Mouse (Mus musculus): ENCODE results near the gene Ly6g5b. TPM values are rescaled to one million over a fixed set of nuclear protein-coding genes. Genes with fewer than 3 reads are reported as not detected.

Ly6g5b gene
- polyA plus RNA-seq, 1 experiment from 2014 or later = 0.70 TPM

- Histone ChIP-seq H3K27ac (replicated peaks; ENCODE audit: low read depth, low read length) (0 out of 2 replicates have a peak overlapping the region, but pooled peaks have one; percentile 15), H3K36me3 (ENCODE audit: control insufficient read depth, insufficient read depth, low read length) (peaks cover 98% of the 10 kb centered on the region), H3K27me3 (replicated peaks; ENCODE audit: control insufficient read depth, insufficient read depth, low read length) (no peaks in the 10 kb centered on the region), H3K9ac (ENCODE audit: low read depth, low read length) (no peak overlapping the region), H3K4me2 (ENCODE audit: low read depth, low read length) (no peak overlapping the region), H3K9me3 (ENCODE audit: control insufficient read depth, low read length) (no peaks in the 10 kb centered on the region), H3K4me3 (ENCODE audit: low read depth, low read length) (no peak overlapping the region), H3K4me1 (ENCODE audit: control insufficient read depth, insufficient read depth, low read length) (no peaks in the 10 kb centered on the region)
- WGBS = 73% methylated on average over 5 of the region's 5 CpGs
- no peak for DNase-seq (ENCODE audit: low spot score)
- no peak for ATAC-seq (ENCODE audit: low read depth)
Measured at GRCm38 (mm10) chr17:35147922-35148639, 32.9 kb upstream of the Ly6g5b start.

GRCm38 (mm10) chr17:35147348-35147747, 32.1 kb upstream of the Ly6g5b start:
- WGBS = 47% methylated on average over 3 of the region's 3 CpGs
- ATAC-seq (ENCODE audit: low read depth) = no peak
- Histone ChIP-seq H3K36me3 (ENCODE audit: control insufficient read depth, insufficient read depth, low read length) (peaks cover 98% of the 10 kb centered on the region), H3K27ac (replicated peaks; ENCODE audit: low read depth, low read length) (no peak overlapping the region), H3K4me1 (ENCODE audit: control insufficient read depth, insufficient read depth, low read length) (no peaks in the 10 kb centered on the region), H3K4me2 (ENCODE audit: low read depth, low read length) (no peak overlapping the region), H3K9ac (ENCODE audit: low read depth, low read length) (no peak overlapping the region), H3K9me3 (ENCODE audit: control insufficient read depth, low read length) (no peaks in the 10 kb centered on the region), H3K4me3 (ENCODE audit: low read depth, low read length) (no peak overlapping the region), H3K27me3 (replicated peaks; ENCODE audit: control insufficient read depth, insufficient read depth, low read length) (no peaks in the 10 kb centered on the region)
- no peak for DNase-seq (ENCODE audit: low spot score)

GRCm38 (mm10) chr17:35146139-35146538, 30.9 kb upstream of the Ly6g5b start:
- Histone ChIP-seq H3K4me1 (ENCODE audit: control insufficient read depth, insufficient read depth, low read length) (no peaks in the 10 kb centered on the region), H3K9me3 (ENCODE audit: control insufficient read depth, low read length) (no peaks in the 10 kb centered on the region), H3K27ac (replicated peaks; ENCODE audit: low read depth, low read length) (no peak overlapping the region), H3K4me3 (ENCODE audit: low read depth, low read length) (no peak overlapping the region), H3K36me3 (ENCODE audit: control insufficient read depth, insufficient read depth, low read length) (peaks cover 98% of the 10 kb centered on the region), H3K4me2 (ENCODE audit: low read depth, low read length) (no peak overlapping the region), H3K27me3 (replicated peaks; ENCODE audit: control insufficient read depth, insufficient read depth, low read length) (no peaks in the 10 kb centered on the region), H3K9ac (ENCODE audit: low read depth, low read length) (no peak overlapping the region)
- ATAC-seq (ENCODE audit: low read depth) = no peak
- 75% methylated on average over 5 of the region's 5 CpGs for WGBS
- DNase-seq (ENCODE audit: low spot score) = no peak

- no peak overlapping the region for H3K9ac ChIP-seq (ENCODE audit: low read depth, low read length)
- no peak overlapping the region for H3K4me3 ChIP-seq (ENCODE audit: low read depth, low read length)
- ATAC-seq (ENCODE audit: low read depth) = no peak
- H3K36me3 ChIP-seq (ENCODE audit: control insufficient read depth, insufficient read depth, low read length) = peaks cover 93% of the 10 kb centered on the region
- no peak for DNase-seq (ENCODE audit: low spot score)
- no peak overlapping the region for H3K4me2 ChIP-seq (ENCODE audit: low read depth, low read length)
- H3K27ac ChIP-seq (replicated peaks; ENCODE audit: low read depth, low read length) = no peak overlapping the region
- WGBS = 95% methylated on average over 6 of the region's 6 CpGs
- no peaks in the 10 kb centered on the region for H3K9me3 ChIP-seq (ENCODE audit: control insufficient read depth, low read length)
- peaks cover 5% of the 10 kb centered on the region for H3K4me1 ChIP-seq (ENCODE audit: control insufficient read depth, insufficient read depth, low read length)
- no peaks in the 10 kb centered on the region for H3K27me3 ChIP-seq (replicated peaks; ENCODE audit: control insufficient read depth, insufficient read depth, low read length)
Measured at GRCm38 (mm10) chr17:35141971-35142370, 26.7 kb upstream of the Ly6g5b start.

- DNase-seq (ENCODE audit: low spot score) (no peak), ATAC-seq (ENCODE audit: low read depth) (no peak)
- H3K9ac ChIP-seq (ENCODE audit: low read depth, low read length) = no peak overlapping the region
- 83% methylated on average over 13 of the region's 16 CpGs for WGBS
- peaks cover 13% of the 10 kb centered on the region for H3K4me1 ChIP-seq (ENCODE audit: control insufficient read depth, insufficient read depth, low read length)
- H3K27me3 ChIP-seq (replicated peaks; ENCODE audit: control insufficient read depth, insufficient read depth, low read length) = no peaks in the 10 kb centered on the region
- H3K4me2 ChIP-seq (ENCODE audit: low read depth, low read length) = no peak overlapping the region
- no peaks in the 10 kb centered on the region for H3K9me3 ChIP-seq (ENCODE audit: control insufficient read depth, low read length)
- no peak overlapping the region for H3K27ac ChIP-seq (replicated peaks; ENCODE audit: low read depth, low read length)
- peaks cover 78% of the 10 kb centered on the region for H3K36me3 ChIP-seq (ENCODE audit: control insufficient read depth, insufficient read depth, low read length)
- H3K4me3 ChIP-seq (ENCODE audit: low read depth, low read length) = no peak overlapping the region
Measured at GRCm38 (mm10) chr17:35140490-35140996, 25.3 kb upstream of the Ly6g5b start.

GRCm38 (mm10) chr17:35139269-35139668, 24.0 kb upstream of the Ly6g5b start:
- Histone ChIP-seq H3K9me3 (ENCODE audit: control insufficient read depth, low read length) (no peaks in the 10 kb centered on the region), H3K4me3 (ENCODE audit: low read depth, low read length) (no peak overlapping the region), H3K4me1 (ENCODE audit: control insufficient read depth, insufficient read depth, low read length) (peaks cover 13% of the 10 kb centered on the region), H3K9ac (ENCODE audit: low read depth, low read length) (no peak overlapping the region), H3K27ac (replicated peaks; ENCODE audit: low read depth, low read length) (no peak overlapping the region), H3K27me3 (replicated peaks; ENCODE audit: control insufficient read depth, insufficient read depth, low read length) (no peaks in the 10 kb centered on the region), H3K4me2 (ENCODE audit: low read depth, low read length) (no peak overlapping the region), H3K36me3 (ENCODE audit: control insufficient read depth, insufficient read depth, low read length) (peaks cover 66% of the 10 kb centered on the region)
- WGBS = 91% methylated on average over 3 of the region's 3 CpGs
- no peak for DNase-seq (ENCODE audit: low spot score)
- ATAC-seq (ENCODE audit: low read depth) = no peak

- DNase-seq (ENCODE audit: low spot score) = no peak
- Histone ChIP-seq H3K27me3 (replicated peaks; ENCODE audit: control insufficient read depth, insufficient read depth, low read length) (no peaks in the 10 kb centered on the region), H3K27ac (replicated peaks; ENCODE audit: low read depth, low read length) (peak overlapping the region; percentile 95), H3K4me3 (ENCODE audit: low read depth, low read length) (peak overlapping the region; percentile 55), H3K9me3 (ENCODE audit: control insufficient read depth, low read length) (no peaks in the 10 kb centered on the region), H3K4me2 (ENCODE audit: low read depth, low read length) (peak overlapping the region; percentile 92), H3K9ac (ENCODE audit: low read depth, low read length) (peak overlapping the region; percentile 86), H3K36me3 (ENCODE audit: control insufficient read depth, insufficient read depth, low read length) (peaks cover 31% of the 10 kb centered on the region), H3K4me1 (ENCODE audit: control insufficient read depth, insufficient read depth, low read length) (peaks cover 13% of the 10 kb centered on the region)
- ATAC-seq (ENCODE audit: low read depth) = peak; percentile 62
- WGBS = 1% methylated on average over 41 of the region's 43 CpGs
Measured at GRCm38 (mm10) chr17:35135591-35136320, 20.5 kb upstream of the Ly6g5b start.

- H3K4me1 ChIP-seq (ENCODE audit: control insufficient read depth, insufficient read depth, low read length) = peaks cover 13% of the 10 kb centered on the region
- ATAC-seq (ENCODE audit: low read depth) (peak; percentile 94), DNase-seq (ENCODE audit: low spot score) (peak; percentile 97)
- no peaks in the 10 kb centered on the region for H3K27me3 ChIP-seq (replicated peaks; ENCODE audit: control insufficient read depth, insufficient read depth, low read length)
- H3K36me3 ChIP-seq (ENCODE audit: control insufficient read depth, insufficient read depth, low read length) = peaks cover 25% of the 10 kb centered on the region
- no peaks in the 10 kb centered on the region for H3K9me3 ChIP-seq (ENCODE audit: control insufficient read depth, low read length)
- H3K9ac ChIP-seq (ENCODE audit: low read depth, low read length) = peak within 1 kb of the TSS; percentile 86
- H3K4me2 ChIP-seq (ENCODE audit: low read depth, low read length) = peak within 1 kb of the TSS; percentile 92
- WGBS = under 1% methylated on average over 64 of the region's 66 CpGs
- H3K27ac ChIP-seq (replicated peaks; ENCODE audit: low read depth, low read length) = peak within 1 kb of the TSS; percentile 95
- peak within 1 kb of the TSS; percentile 55 for H3K4me3 ChIP-seq (ENCODE audit: low read depth, low read length)
Measured at GRCm38 (mm10) chr17:35134801-35135590, 19.8 kb upstream of the Ly6g5b start, which contains the start of gene Bag6. Bag6 (plus strand) TSS chr17:35135178.

All from embryonic facial prominence, embryonic 14.5 days (tissue).